Mouse (Mus musculus) midbrain, embryonic 13.5 days (tissue): ENCODE measurements around the gene Pcare. TPM values are rescaled to one million over a fixed set of nuclear protein-coding genes. Genes with fewer than 3 reads are reported as not detected.

Experiments used
- ATAC-seq: fragments of 200-750 bp; cut with Nextera tagmentation; 2 replicates; pipeline ENCODE4 v1.8.0; 2017; ENCODE audit warnings: mild to moderate bottlenecking, moderate TSS enrichment, moderate library complexity
- H3K27ac ChIP-seq: fragments of 300-500 bp; sonication (generic); 2 replicates; pipeline ENCODE4 v1.5.1; 2015; ENCODE audit warnings: inconsistent platforms, mild to moderate bottlenecking, moderate library complexity
- H3K27me3 ChIP-seq: fragments of 300-500 bp; sonication (generic); 2 replicates; pipeline ENCODE4 v1.6.1; 2015; ENCODE audit warnings: mild to moderate bottlenecking, inconsistent platforms
- H3K36me3 ChIP-seq: fragments of 300-500 bp; sonication (generic); 2 replicates; pipeline ENCODE4 v1.6.1; 2015; ENCODE audit warnings: mild to moderate bottlenecking, inconsistent platforms
- H3K4me1 ChIP-seq: fragments of 300-500 bp; sonication (generic); replicated peaks from 2 replicates; pipeline ENCODE4 v1.6.1; 2015; ENCODE audit warnings: inconsistent platforms
- H3K4me2 ChIP-seq: fragments of 300-500 bp; sonication (generic); replicated peaks from 2 replicates; pipeline ENCODE4 v1.6.1; 2015; ENCODE audit warnings: moderate library complexity, mild to moderate bottlenecking, inconsistent platforms
- H3K4me3 ChIP-seq: fragments of 300-500 bp; sonication (generic); replicated peaks from 2 replicates; pipeline ENCODE4 v1.5.1; 2015; ENCODE audit warnings: mild to moderate bottlenecking, inconsistent platforms
- H3K9ac ChIP-seq: fragments of 300-500 bp; sonication (generic); replicated peaks from 2 replicates; pipeline ENCODE4 v1.6.1; 2015; ENCODE audit warnings: mild to moderate bottlenecking, inconsistent platforms
- H3K9me3 ChIP-seq: fragments of 300-500 bp; sonication (generic); 2 replicates; pipeline ENCODE4 v1.6.1; 2016; ENCODE audit warnings: mild to moderate bottlenecking, inconsistent platforms
- WGBS: fragments of 180-500 bp; shearing (Covaris S2); methylation state at CpG from one replicate; pipeline ENCODE4 v1.1.7; 2015; 5-methylcytosine and 5-hydroxymethylcytosine counted together
- polyA plus RNA-seq: library from polyadenylated mRNA; unstranded; fragments of >200 nt; fragmentation: Nextera tagmentation; extraction: Ambion mirVana; gene quantifications from 2 replicates; pipeline ENCODE4 v1.2.1, GENCODE M21; 2015

Pcare gene
- polyA plus RNA-seq, 1 experiment from 2014 or later, result not detected

DNA sequence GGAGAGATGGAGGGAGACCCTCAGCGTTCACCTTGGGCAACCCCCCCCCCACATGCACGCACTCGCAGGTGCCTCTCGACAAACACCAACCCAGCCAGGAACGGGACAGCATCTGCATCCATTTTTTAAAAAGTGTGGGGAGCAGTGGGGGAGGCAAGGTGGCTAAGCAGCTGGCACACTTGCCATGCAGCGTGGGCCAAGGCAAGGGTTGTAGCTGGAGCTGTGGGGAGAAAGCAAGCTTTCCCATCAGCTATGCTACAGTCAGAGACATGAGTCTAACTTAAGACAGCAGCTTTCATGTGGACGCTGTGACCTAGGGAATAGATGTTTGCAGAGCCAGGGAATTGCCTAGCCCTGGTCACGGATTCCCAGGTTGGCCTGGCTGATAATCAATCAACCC, 57.5 kb downstream of the Pcare start:
- ATAC-seq, result no peak
- H3K4me2 ChIP-seq, result no peak overlapping the region
- 93% methylated on average over 8 of the region's 8 CpGs for WGBS

DNA sequence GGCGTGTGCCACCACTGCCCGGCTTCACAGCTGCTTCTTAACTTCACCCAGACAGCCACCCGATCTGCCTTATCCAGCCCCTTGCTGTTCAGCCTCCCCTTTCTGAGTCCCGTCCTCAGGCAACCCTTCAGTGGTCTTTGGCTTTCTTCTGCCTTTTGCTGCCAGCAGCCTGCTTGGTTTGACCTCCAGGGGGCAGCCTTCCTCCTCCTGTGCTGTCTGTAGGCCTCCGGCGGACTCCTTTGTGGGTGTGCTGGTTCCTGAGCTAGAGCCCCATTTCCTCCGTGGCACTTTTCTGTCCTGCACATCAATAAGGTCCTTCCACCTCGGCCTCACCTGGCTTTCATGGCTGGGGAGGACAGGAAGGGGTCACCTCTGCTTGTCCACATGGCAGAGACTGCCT, 58.9 kb downstream of the Pcare start:
- Histone ChIP-seq H3K4me1 (peaks cover 21% of the 10 kb centered on the region), H3K27me3 (no peaks in the 10 kb centered on the region), H3K9ac (no peak overlapping the region), H3K36me3 (no peaks in the 10 kb centered on the region), H3K4me3 (no peak overlapping the region), H3K4me2 (no peak overlapping the region), H3K9me3 (no peaks in the 10 kb centered on the region), H3K27ac (no peak overlapping the region)
- no peak for ATAC-seq
- WGBS, result 51% methylated on average over 8 of the region's 8 CpGs

More for the DNA sequence above, 57.5 kb downstream of the Pcare start:
- Histone ChIP-seq H3K27ac (no peak overlapping the region), H3K9me3 (no peaks in the 10 kb centered on the region), H3K36me3 (no peaks in the 10 kb centered on the region), H3K4me1 (peaks cover 21% of the 10 kb centered on the region), H3K4me3 (no peak overlapping the region), H3K27me3 (no peaks in the 10 kb centered on the region), H3K9ac (no peak overlapping the region)

Other genes starting within 250 kb of the Pcare start
- 19.7 and 20.0 TPM in 2 replicates for gene Ndc80, start 226.0 kb downstream of the Pcare start, polyA plus RNA-seq
- 1.0 and 1.2 TPM in 2 replicates for gene Spdya, start 200.8 kb downstream of the Pcare start, polyA plus RNA-seq
- 49.5 and 57.0 TPM in 2 replicates for gene Wdr43, start 137.0 kb downstream of the Pcare start, polyA plus RNA-seq
- gene Togaram2, start 79.6 kb downstream of the Pcare start, polyA plus RNA-seq, result 0.27 and 0.49 TPM in 2 replicates
- 9.1 and 9.3 TPM in 2 replicates for gene Clip4, start 15.6 kb upstream of the Pcare start, polyA plus RNA-seq